Mouse (Mus musculus) adrenal gland, postnatal 4 days (tissue): Measurements from ENCODE around the gene Rab31. TPM values are rescaled to one million over a fixed set of nuclear protein-coding genes. Genes with fewer than 3 reads are reported as not detected.

Experiments used
- DNase-seq, 2 experiments: peaks; one replicate each; pipeline ENCODE4 v3.0.0; 2021 to 2022; ENCODE audit warnings: low spot score in 2 of 2, mixed read lengths in 2 of 2
- total RNA-seq, 2 experiments: library from RNA; stranded (reverse); gene quantifications; 2 replicates each; pipeline ENCODE4 v1.2.3; 2021

Rab31 gene
- total RNA-seq, 2 experiments from 2014 or later, result 43.3 to 46.2 TPM

DNA sequence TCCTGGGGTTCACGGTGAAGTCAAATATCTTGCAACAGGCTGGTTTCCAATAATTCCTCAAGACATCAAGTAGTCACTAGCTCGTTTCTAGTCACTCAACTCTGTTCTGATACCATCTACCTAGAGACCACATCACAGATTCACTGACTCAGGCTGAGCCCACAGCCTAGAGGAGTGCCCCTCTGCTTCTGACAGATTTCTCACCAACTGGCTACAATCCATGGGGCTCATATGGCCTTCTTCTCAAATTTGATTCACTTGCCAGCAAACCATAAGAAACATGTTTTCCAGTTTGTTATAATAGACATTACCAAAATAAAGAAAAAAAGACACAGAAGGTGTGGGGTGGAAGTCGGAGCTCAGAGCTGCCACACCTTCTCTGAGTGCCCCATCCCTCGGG, 31.0 kb downstream of the Rab31 start:
- no peak for DNase-seq

- DNase-seq, result no peak
These were observed 32.5 kb downstream of the Rab31 start for GRCm38 (mm10) chr17:65739874-65740725.

- DNase-seq, result no peak
These were observed 34.9 kb downstream of the Rab31 start for GRCm38 (mm10) chr17:65737622-65738021.

GRCm38 (mm10) chr17:65737175-65737574, 35.4 kb downstream of the Rab31 start:
- no peak for DNase-seq

- no peak for DNase-seq
These were observed 37.5 kb downstream of the Rab31 start for GRCm38 (mm10) chr17:65735088-65735487.

DNA sequence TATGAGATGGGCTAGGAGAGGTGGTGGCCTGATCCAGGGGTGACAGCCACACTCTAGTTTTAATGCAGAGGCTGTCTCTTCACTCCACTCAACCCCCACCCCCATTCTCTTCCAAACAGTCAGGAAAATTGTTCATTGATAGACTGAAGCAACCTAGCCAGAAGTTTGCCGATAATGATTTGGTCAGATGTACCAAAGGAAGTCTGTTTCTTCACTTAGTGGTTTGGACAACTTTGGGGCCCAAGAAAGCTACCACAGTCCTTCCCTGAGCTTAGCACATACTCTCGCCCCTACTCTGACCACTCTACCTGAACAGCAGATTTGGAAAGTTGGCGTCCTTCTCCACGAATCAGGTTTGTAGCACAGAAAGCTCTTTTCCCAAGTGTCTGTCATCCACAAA, 39.9 kb downstream of the Rab31 start:
- DNase-seq, result no peak

DNA sequence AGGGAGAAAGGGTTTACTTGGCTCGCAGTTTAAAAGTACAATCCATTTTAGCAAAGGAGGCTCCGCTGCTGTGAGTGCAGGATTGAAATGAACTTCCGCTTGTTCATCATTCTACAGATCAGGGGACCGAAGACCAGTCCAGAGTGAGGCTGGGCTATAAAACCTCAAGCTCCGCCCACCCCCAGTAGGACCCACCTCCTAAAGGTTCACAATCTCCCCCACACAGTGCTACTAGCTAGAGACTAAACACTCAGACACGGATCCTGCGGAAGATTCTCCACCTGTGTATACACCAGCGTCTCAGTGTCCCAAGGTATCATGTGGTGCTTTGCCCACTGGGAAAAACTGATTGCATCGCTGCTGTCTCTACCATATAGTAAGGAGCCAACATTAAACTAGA, 40.8 kb downstream of the Rab31 start:
- DNase-seq, result no peak

- DNase-seq, result no peak
These were observed 42.4 kb downstream of the Rab31 start for GRCm38 (mm10) chr17:65729945-65730741.

DNA sequence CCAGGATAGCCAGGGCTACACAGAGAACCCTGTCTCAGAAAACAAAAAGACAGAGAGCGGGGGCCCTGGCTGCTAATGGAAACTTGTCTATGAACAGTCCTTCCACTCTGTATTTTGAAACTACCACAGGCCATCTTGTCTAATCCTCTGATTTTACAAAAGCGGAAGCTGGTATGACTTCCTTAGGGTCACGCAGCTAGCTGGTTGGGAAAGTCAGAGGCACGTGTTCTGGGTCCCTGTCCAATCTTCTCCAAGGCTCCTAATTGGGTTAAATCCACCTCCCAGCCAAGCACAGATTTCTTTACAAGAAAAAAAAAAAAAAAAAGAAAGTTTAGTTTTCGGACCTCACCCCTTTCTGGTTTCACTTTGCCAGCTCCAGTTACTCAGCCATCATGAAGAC, 45.8 kb downstream of the Rab31 start:
- DNase-seq, result no peak

DNA sequence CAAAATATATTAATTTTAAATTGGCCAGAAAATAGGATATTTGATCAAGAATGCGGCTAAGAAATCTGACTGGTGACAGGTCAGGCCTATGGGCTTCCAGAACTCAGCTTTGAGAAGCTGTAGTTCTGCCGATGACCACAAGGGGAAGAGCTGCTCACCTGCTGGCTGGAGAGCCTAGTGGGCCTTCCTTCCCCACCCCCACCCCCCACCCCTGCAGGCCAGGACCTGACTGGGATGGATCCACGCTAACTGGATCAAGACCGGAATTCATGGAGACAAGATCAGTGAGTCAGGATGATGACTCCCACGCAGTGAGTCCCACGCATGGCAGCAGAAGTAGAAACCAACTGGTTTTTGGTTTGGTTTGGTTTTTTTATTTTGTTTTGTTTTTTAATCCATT, 46.3 kb downstream of the Rab31 start:
- DNase-seq, result no peak

GRCm38 (mm10) chr17:65725814-65726213, 46.7 kb downstream of the Rab31 start:
- DNase-seq, result no peak

DNA sequence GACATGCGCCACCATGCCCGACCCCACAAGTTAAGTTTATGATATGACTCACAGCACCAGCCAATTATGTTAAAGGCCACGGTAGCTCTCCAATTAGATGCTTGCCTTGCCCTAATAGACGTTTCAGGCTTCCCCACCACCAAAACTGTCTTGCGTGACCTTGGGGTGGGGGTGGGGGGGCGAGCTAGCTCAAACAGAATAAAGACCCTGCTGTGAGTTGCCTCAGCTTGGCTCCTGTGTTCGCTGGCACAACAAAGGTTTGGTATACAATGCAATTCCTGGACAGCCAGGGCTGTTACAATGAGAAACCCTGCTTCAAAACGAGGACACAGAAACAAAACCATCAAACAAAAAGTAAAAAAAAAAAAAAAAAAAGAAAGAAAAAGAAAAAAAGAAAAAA, 47.2 kb downstream of the Rab31 start:
- DNase-seq, result no peak

GRCm38 (mm10) chr17:65724254-65724653, 48.3 kb downstream of the Rab31 start:
- no peak for DNase-seq

DNA sequence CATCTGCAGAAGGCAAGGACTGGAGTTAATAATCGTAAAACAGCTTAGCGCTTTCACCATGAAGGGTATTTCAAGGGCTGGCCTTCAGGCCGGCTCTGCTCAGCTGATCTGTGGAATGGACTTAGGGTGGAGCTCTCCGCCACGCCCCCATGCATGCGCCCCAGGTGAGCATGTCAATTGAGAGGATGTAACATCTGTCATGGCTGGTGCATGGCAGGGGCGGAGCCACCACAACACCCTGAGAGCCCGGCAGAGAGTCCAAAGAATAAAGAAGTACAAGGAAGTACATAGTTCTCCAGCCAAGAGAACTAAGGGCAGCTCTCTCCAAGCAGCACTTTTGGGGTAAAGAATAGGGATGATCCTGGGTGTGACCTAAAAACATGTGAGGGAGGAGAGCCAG, 48.9 kb downstream of the Rab31 start:
- no peak for DNase-seq

DNA sequence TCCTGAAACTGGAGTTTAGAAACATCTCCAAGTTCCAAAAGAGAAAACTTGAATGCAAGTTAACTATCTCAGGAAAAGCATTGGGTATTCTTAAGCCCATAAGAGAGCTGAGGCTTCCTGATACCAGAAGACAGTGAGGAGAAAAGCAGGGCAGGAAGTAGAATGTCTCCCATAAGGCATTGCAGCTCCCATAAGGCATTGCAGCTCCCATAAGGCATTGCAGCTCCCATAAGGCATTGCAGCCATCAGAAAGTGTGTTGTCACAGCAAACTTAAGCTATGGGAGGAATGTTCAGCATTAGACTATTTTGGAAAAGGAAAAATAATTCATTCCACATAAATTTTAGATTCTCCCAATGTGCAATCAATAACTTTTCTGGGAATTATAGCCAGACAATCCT, 51.2 kb downstream of the Rab31 start:
- DNase-seq, result no peak

DNA sequence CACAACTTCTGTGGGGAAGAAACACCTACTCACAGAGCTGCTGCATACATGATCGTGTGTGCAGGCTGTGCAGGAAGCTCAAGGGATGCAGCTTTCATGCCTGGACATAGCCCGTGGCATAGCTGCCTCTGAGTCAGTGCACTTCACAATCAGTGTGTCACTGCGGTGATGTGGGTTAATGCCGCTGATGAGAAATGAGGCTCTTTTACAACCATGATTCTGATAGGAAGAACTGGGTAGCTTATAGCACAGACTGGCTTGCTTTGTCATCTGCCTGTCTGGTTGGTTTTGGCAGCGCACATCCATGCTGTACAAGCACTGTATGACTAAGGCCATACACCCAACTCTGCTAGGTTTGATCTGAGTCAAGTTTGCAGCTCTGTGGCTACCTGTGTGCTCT, 52.7 kb downstream of the Rab31 start:
- no peak for DNase-seq

- no peak for DNase-seq
These were observed 54.0 kb downstream of the Rab31 start for GRCm38 (mm10) chr17:65718578-65718977.

- DNase-seq, result no peak
These were observed 54.8 kb downstream of the Rab31 start for GRCm38 (mm10) chr17:65717658-65718199.

DNA sequence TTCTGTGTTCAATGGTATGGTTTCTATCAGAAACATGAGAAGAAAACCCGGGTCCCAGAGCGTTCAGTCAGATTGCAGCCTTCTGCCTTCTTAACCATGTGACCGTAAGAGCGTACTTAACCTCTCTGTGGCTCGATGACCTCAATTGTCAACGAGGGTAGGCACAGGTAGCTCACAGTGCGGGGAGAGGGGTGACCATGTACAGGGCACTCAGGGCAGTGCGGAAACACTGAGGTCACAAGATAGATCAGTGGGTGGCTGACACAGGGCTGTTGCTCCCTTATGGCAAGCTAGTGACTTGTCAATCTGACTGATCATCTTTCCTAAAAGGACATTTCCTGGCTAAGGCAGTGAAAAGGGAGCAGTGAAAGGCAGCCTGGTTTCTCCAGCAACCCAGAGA, 58.5 kb downstream of the Rab31 start:
- DNase-seq, result no peak

- DNase-seq, result no peak
These were observed 59.6 kb downstream of the Rab31 start for GRCm38 (mm10) chr17:65712861-65713535.

- DNase-seq, result no peak
These were observed 60.8 kb downstream of the Rab31 start for GRCm38 (mm10) chr17:65711779-65712178.

- DNase-seq, result no peak
These were observed 62.0 kb downstream of the Rab31 start for GRCm38 (mm10) chr17:65710576-65710975.
